Mouse (Mus musculus) cerebellum, adult (tissue): ENCODE data around the gene Gata5.
A peak's percentile ranks its signal among the peaks of the same experiment; 100 is the strongest.

Experiments
- ATAC-seq: cut with Nextera tagmentation; 2 replicates; pipeline ENCODE4 v1.9.2; 2017; ENCODE audit warnings: mild to moderate bottlenecking, moderate library complexity, mixed read lengths; ENCODE audit not compliant: insufficient number of reproducible peaks, low FRiP score, low TSS enrichment

The Gata5 gene

GRCm38 (mm10) chr2:180334551-180334986 lies at the start of gene Gata5:
Gene Gata5, minus strand, starts transcription at chr2:180334699.
- no peak; the same call in 1 of the 2 replicates for ATAC-seq

- no peak for ATAC-seq
Measured at GRCm38 (mm10) chr2:180376730-180377129, 42.2 kb upstream of the Gata5 start.

GRCm38 (mm10) chr2:180373256-180373655 lies 38.8 kb upstream of the Gata5 start:
- ATAC-seq = no peak

GRCm38 (mm10) chr2:180368359-180368758 lies 33.9 kb upstream of the Gata5 start:
- ATAC-seq = no peak

GRCm38 (mm10) chr2:180367350-180367749 lies 32.9 kb upstream of the Gata5 start:
- no peak for ATAC-seq

GRCm38 (mm10) chr2:180363434-180363720 lies 28.9 kb upstream of the Gata5 start:
- ATAC-seq = no peak

GRCm38 (mm10) chr2:180362585-180363433 lies 28.3 kb upstream of the Gata5 start:
- no peak for ATAC-seq

- no peak for ATAC-seq
Measured at GRCm38 (mm10) chr2:180359062-180359461, 24.6 kb upstream of the Gata5 start.

- peak; percentile 56 for ATAC-seq
Measured at GRCm38 (mm10) chr2:180353338-180353737, 18.8 kb upstream of the Gata5 start.

- no peak for ATAC-seq
Measured at GRCm38 (mm10) chr2:180350700-180351099, 16.2 kb upstream of the Gata5 start.

GRCm38 (mm10) chr2:180346820-180347497 lies 12.5 kb upstream of the Gata5 start:
- peak; percentile 41; the same call in 1 of the 2 replicates for ATAC-seq

GRCm38 (mm10) chr2:180343092-180343491 lies 8.6 kb upstream of the Gata5 start:
- ATAC-seq = no peak

GRCm38 (mm10) chr2:180342189-180342588 lies 7.7 kb upstream of the Gata5 start:
- ATAC-seq = no peak

GRCm38 (mm10) chr2:180341229-180341628 lies 6.7 kb upstream of the Gata5 start:
- no peak for ATAC-seq

- ATAC-seq = no peak
Measured at GRCm38 (mm10) chr2:180339886-180340285, 5.4 kb upstream of the Gata5 start.

GRCm38 (mm10) chr2:180333778-180334550 lies 535 bp downstream of the Gata5 start:
- no peak for ATAC-seq

GRCm38 (mm10) chr2:180329466-180329865 lies 5.0 kb downstream of the Gata5 start:
- ATAC-seq = no peak

GRCm38 (mm10) chr2:180322674-180323355 lies 11.7 kb downstream of the Gata5 start:
- ATAC-seq = no peak

- no peak for ATAC-seq
Measured at GRCm38 (mm10) chr2:180320216-180320615, 14.3 kb downstream of the Gata5 start.

- no peak for ATAC-seq
Measured at GRCm38 (mm10) chr2:180317591-180317990, 16.9 kb downstream of the Gata5 start.
